Mouse (Mus musculus): ENCODE measurements around the gene Olfr449. TPM values are rescaled to one million over a fixed set of nuclear protein-coding genes. Genes with fewer than 3 reads are reported as not detected.

Gene Olfr449
- not detected in 2 replicates for polyA plus RNA-seq (2012; rRNA removed)

DNA sequence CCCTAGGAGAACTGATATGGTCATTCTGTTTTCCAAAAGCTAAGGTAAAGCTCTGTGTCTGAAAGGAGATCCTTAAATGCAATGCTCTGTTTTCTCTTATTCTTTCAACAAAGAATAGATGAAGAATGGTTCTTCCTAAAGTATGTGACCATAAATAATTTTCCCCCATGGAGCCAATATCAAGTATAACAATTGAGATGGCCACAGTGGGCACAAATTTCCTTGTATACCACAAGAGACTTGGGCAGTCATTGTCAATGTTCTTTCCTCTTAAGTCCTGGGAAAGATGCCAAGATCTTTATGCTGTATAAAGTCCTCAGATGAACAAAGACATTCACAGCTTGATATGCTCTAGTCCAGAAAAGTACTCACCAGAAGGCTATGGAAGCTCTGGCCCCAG is at the start of gene Olfr449:
Gene Olfr449, plus strand, starts transcription at position 301 of the 400 bp plus-strand sequence.

DNA sequence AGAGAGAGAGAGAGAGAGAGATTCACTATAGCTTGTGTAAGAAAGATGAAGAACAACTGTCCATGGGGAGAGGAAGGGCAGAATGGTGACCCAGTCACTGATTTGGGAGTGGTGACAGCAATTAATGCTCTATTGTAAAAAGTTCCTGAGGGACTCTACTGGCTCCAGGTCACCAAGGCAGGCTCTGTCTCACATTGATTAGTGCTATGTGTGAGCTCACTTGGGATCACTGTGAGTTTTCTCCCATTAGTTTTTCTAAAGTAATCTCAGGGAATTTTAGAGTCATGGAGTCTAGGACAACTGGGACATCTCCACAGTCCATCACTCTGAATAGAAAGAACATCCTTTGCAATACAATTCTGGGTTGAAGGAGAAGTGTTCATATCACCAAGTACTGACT is 49.4 kb upstream of the Olfr449 start, which contains the start of gene Olfr452:
Gene Olfr452, plus strand, starts transcription at position 301 of the 400 bp plus-strand sequence.

DNA sequence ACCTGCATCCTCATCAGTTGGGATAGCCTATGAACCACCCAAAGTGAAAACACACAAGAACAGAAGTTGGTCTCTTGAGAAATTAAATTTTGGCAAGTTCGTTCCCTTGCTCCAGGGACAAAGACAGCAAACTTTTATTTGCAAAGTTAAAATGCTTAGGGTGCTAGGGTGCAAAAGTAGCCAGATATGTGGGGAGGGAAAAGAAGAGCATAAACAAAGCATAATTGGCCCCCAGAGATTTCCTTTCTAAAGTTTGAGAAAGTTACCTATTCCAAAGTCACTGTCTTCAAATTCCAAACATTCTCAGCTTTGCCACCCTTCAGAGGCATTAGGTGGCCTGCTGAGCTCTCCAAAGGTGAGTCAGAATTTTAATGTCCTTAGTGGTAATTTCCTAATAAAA is 22.5 kb upstream of the Olfr449 start, which contains the start of gene Olfr450:
Gene Olfr450, plus strand, starts transcription at position 301 of the 400 bp plus-strand sequence.

Other genes with a start within 250 kb of the Olfr449 start
- not detected in 2 replicates for gene Tcaf3, start 236.7 kb upstream of the Olfr449 start, polyA plus RNA-seq (2012; rRNA removed)
- 2.4 and 3.3 TPM in 2 replicates for gene Tcaf2, start 189.1 kb upstream of the Olfr449 start, polyA plus RNA-seq (2012; rRNA removed)
- gene Tcaf1, start 124.3 kb upstream of the Olfr449 start, polyA plus RNA-seq (2012; rRNA removed), result 3.0 and 3.2 TPM in 2 replicates
- gene Olfr453, start 95.0 kb upstream of the Olfr449 start, polyA plus RNA-seq (2012; rRNA removed), result not detected in 2 replicates
- gene Olfr38, start 78.0 kb upstream of the Olfr449 start, polyA plus RNA-seq (2012; rRNA removed), result not detected in 2 replicates
- gene Olfr452, start 49.3 kb upstream of the Olfr449 start, polyA plus RNA-seq (2012; rRNA removed), result not detected in 2 replicates
- not detected in 2 replicates for gene Olfr450, start 22.4 kb upstream of the Olfr449 start, polyA plus RNA-seq (2012; rRNA removed)
- gene Olfr448, start 56.1 kb downstream of the Olfr449 start, polyA plus RNA-seq (2012; rRNA removed), result not detected in 2 replicates
- not detected in 2 replicates for gene Olfr447, start 74.5 kb downstream of the Olfr449 start, polyA plus RNA-seq (2012; rRNA removed)
- not detected in 2 replicates for gene Olfr446, start 87.0 kb downstream of the Olfr449 start, polyA plus RNA-seq (2012; rRNA removed)
- gene Olfr444, start 114.7 kb downstream of the Olfr449 start, polyA plus RNA-seq (2012; rRNA removed), result not detected in 2 replicates